Mouse (Mus musculus): ENCODE data around the gene Usp21. TPM values are rescaled to one million over a fixed set of nuclear protein-coding genes. Genes with fewer than 3 reads are reported as not detected.

The Usp21 gene
- 10.9 TPM for polyA plus RNA-seq (2014; fragmentation: Illumina TruSeq; extraction: RNeasy Lipid Tissue Mini Kit (QIAGEN cat#74804); ENCODE audit: low read depth, low replicate concordance)

DNA sequence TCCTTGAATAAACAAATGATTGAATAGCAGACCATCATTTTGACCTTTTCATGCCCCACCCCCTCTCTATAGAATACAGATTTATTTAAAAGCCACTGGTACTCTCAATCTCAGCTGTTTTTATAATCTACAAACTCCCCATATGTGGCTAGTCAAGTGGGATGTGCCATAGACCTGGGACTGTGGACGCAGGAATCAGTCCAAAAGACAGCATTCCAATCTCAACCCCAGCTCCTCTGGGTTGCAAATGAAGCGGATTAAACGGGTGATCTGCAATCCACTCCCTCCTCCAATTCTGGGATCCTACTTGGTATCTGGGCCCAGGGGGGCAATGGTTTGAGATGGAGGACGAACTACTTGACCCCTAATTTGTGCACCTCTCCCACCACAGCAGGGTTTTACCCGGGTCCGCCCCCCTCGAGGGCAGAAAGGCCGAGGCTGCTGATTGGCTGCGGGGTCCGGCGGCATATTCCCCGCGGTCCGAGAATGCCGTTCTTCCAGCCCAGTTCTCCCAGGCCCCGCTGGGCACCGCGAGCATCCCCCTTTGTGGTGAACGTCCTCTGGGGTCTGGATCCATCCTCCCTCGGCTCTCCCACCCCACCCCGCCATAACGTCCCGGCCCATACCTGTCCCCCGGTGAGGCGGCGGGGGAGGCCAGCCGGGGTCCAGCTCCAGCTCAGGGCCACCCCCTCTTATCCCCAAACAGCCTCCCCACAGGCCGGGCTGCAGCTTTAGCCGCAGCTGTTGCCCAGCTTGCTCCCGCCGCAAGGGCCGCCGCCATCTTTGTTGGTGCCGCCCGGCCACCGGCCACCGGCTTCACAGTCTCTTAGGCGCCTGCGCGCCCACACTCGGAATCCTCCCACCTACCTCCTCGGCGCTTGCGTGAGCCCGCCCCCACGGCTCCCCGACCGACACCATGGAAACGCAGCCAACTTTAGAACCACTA, at the start of gene Usp21:
Usp21 (minus strand) TSS at position 856 of the 946 bp plus-strand sequence.

DNA sequence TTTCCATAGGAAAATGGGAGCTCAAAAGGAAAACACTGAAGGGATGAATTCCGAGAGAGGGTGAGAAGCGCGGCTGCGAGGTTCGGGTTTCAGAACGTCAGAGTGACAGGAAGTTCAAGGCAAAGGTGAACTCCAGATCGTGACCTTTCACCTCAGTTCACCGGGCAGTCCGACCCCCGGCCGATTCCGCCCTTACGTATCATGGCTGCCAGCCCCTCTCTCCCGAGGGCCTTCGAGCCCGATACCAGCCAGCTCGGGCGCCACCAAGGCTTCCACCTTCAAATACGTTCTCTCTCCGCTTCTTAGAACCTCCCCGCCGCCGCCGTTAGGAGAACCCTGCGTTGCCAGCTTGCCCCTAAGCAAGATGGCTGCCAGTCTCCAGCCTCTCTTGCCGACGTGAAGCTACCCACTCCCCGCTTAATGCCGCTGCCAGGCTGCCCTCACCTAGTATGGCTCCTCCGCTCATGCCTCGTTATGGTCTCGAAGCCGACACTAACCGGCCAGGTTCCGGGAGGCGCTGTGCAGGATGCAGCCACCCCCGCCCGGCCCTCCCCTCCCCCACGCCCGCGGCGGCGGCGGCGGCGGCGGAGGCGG, 41.1 kb upstream of the Usp21 start, which contains the start of gene Dedd:
Dedd (plus strand) TSS at position 307 of the 594 bp plus-strand sequence.

DNA sequence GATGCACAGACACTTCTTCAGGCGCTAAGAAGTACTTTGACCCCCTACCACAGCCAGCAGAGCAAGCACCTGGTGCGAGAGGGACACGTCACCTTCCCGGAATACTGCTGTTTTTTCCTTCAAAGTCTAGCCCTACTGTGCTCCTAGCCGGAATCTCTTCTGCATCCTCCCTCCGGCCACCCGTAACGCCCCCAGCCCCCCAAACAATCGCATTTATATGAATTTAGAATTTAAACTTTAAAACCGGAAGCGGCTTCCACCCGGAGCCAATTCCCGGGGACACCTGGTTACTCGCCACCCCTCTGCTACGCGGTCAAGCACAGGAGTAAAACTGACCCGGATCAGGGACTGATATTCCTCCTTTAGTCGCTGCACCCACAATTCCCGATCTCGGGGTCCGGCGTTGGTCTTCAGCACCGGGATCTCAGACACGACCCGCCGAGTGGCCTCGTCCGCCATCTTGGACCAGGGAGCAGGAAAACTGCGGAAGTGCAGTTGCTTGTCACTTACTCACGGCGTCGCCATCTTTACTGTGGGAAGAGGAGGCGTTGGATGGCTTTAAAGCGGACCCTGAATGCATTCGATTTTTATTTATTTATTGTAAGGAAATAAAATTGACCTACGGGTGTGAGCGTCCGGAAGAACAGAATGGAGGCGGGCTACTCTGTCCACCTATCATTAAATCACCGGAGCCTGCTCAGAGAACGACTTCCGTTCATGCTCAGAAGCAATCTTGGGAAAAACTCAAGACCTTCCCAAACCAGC, 6.7 kb upstream of the Usp21 start, which contains the start of gene Ufc1:
Ufc1 (minus strand) TSS at position 727 of the 765 bp plus-strand sequence.

DNA sequence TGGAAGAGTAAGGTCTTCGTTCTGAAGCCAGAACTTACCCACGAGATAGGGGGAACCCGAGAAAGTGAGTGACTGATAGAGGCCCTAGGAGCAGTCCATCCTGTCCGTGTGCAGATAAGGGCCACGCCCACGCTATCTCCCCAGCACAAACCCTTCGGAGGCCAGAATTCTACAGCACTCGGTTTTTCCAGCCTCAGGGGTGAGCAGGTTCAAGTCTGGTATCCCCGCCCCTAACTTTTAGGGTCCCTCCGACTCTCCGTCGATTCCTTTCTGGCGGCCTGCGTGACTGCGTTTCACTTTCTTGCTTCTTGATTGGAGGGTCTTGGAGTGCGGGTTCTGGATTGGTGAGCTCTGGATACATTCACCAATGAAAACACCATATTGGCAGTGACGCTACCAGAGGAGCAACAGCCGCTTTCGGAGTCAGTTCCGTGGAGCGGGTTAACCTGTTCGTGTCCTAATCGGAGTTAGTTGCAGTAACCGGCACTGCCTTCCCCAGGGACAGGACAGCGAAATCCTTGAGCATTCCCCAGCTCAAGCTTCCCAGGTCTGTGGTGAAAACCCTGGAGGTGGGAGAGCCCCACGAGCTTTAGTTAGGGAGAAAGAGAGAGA, 6.8 kb downstream of the Usp21 start, which contains the start of gene Ppox:
Ppox (minus strand) TSS at position 271 of the 612 bp plus-strand sequence.

DNA sequence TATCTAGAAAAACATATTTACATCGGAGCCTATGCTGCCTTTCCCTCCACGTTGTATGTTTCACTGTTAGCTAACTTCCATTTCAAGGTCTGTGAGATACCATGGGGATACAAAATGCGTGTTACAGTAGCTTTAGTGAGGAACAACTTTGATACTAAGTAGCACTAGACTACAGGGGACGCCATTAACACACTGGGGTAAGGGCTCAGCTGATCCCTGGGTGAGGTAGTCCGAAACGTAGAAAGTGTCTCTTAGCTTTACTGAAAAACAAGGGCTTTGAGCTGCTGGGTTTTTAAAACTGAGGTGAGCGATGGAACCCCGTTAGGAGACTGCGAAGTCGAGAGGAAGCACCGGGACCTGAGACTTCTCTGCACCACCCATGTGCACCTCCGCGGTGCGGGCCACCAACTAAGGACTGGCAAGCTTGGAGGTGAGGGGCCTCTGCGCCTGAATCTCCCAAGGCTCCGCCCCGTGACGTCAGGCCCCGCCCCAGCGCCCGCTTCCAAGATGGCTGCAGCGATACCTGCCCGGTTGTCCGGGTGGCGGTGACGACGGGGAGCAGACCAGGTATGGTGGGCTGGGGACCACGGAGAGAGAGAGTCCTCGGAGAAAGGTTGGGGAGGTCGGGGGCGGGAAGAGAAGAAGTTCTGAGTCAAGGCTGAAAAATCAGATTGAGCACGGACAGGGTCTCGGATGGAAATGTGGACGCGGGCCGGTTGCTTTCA, 17.8 kb downstream of the Usp21 start, which contains the start of gene B4galt3:
B4galt3 (plus strand) TSS at position 481 of the 725 bp plus-strand sequence.

DNA sequence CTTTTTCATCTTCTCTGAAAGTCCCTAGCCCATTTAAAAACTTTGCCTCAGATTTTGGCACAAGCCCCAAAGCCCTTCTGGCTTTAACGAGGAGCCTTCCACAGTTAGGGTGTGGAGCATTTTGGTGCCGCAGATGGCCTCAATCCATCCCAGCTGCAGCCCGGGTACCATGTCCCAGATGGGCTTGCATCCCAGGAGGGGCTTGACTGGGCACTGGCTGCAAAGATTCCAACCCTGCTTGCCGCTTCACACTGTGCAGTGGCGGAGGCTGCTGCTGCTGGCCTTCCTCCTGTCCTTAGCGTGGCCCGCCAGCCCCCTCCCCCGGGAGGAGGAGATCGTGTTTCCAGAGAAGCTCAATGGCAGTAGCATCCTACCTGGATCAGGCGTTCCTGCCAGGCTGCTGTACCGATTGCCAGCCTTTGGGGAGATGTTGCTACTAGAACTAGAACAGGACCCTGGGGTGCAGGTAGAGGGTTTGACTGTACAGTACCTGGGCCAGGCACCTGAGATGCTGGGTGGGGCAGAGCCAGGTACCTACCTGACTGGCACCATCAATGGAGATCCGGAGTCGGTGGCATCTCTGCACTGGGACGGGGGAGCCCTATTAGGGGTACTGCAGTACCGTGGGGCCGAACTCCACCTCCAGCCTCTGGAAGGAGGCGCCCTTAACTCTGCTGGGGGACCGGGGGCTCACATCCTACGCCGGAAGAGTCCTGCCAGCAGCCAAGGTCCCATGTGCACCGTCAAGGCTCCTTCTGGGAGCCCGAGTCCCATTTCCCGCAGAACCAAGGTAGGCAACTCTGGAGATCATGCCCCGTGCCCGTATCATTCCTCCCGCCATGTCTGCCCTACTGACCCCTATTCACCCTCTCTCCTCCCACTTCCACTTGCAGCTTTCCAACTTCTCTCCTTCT, 36.9 kb downstream of the Usp21 start, which contains the start of gene Ndufs2:
Ndufs2 (minus strand) TSS at position 709 of the 914 bp plus-strand sequence.

DNA sequence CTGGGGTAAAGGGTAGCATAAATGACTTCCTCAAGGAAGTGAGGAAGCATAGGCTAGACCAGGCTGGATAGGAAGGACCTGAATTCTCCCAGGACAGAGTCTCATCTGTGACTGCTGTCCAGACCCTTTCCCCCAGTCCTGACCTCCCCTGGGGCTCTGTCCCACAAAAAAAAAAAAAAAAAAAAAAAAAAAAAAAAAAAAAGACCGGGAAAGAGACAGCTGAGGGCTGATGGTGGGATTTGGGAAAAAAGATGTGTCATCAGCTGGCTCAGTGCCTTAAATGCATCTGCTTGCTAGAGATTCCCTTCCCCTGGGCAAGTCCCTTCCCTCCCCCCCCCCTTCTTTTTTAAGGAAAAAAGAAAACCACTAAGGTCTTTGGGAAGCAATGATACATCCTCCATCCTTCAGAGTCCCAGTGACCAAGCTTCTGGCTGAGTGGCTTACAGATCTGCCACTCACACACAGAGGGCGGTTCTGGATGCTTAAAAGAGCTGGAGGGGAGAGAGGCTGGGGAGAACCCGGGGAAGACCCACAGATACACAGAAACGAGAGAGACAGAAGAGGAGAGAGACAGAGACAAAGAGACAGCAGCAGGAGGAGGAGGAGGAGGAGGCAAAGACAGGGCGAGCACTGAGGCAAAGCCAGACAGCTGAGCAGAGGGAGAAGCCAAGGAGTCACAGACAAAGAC, 37.7 kb downstream of the Usp21 start, which contains the start of gene Adamts4:
Adamts4 (plus strand) TSS at position 509 of the 688 bp plus-strand sequence.

DNA sequence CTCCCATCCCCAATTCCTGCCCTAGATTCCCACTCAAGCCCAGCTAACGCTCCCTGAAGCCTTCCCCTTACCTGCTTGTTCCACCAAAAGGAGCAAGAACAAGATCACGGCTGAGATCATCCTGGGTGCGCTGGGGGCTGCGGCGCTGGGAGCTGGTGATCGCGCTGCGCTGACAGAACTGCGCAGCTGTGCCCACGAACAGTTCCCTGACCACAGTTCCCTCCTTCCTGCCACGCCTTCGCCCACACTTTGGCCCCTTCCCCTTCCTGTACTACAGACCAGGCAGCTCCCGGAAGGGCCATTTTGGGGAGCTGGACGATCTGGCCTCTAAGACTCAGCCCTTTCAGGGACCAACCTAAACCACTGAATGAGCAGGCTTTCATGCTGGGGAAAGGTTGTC, 53.7 kb downstream of the Usp21 start, which contains the start of gene Fcer1g:
Fcer1g (minus strand) TSS at position 240 of the 400 bp plus-strand sequence.

Other genes starting within 250 kb of the Usp21 start
- 5.2 TPM for gene Fcgr3, start 223.1 kb downstream of the Usp21 start, polyA plus RNA-seq (2014; fragmentation: Illumina TruSeq; extraction: RNeasy Lipid Tissue Mini Kit (QIAGEN cat#74804); ENCODE audit: low read depth, low replicate concordance)
- 1.9 TPM for gene Cfap126, start 174.1 kb downstream of the Usp21 start, polyA plus RNA-seq (2014; fragmentation: Illumina TruSeq; extraction: RNeasy Lipid Tissue Mini Kit (QIAGEN cat#74804); ENCODE audit: low read depth, low replicate concordance)
- 115 TPM for gene Sdhc, start 137.4 kb downstream of the Usp21 start, polyA plus RNA-seq (2014; fragmentation: Illumina TruSeq; extraction: RNeasy Lipid Tissue Mini Kit (QIAGEN cat#74804); ENCODE audit: low read depth, low replicate concordance)
- not detected for gene Mpz, start 137.3 kb downstream of the Usp21 start, polyA plus RNA-seq (2014; fragmentation: Illumina TruSeq; extraction: RNeasy Lipid Tissue Mini Kit (QIAGEN cat#74804); ENCODE audit: low read depth, low replicate concordance)
- 14.7 TPM for gene Pcp4l1, start 91.7 kb downstream of the Usp21 start, polyA plus RNA-seq (2014; fragmentation: Illumina TruSeq; extraction: RNeasy Lipid Tissue Mini Kit (QIAGEN cat#74804); ENCODE audit: low read depth, low replicate concordance)
- gene Nr1i3, start 74.0 kb downstream of the Usp21 start, polyA plus RNA-seq (2014; fragmentation: Illumina TruSeq; extraction: RNeasy Lipid Tissue Mini Kit (QIAGEN cat#74804); ENCODE audit: low read depth, low replicate concordance): 117 TPM
- gene Tomm40l, start 65.5 kb downstream of the Usp21 start, polyA plus RNA-seq (2014; fragmentation: Illumina TruSeq; extraction: RNeasy Lipid Tissue Mini Kit (QIAGEN cat#74804); ENCODE audit: low read depth, low replicate concordance): 1.2 TPM
- gene Apoa2, start 62.9 kb downstream of the Usp21 start, polyA plus RNA-seq (2014; fragmentation: Illumina TruSeq; extraction: RNeasy Lipid Tissue Mini Kit (QIAGEN cat#74804); ENCODE audit: low read depth, low replicate concordance): 7,804 TPM
- gene Fcer1g, start 53.6 kb downstream of the Usp21 start, polyA plus RNA-seq (2014; fragmentation: Illumina TruSeq; extraction: RNeasy Lipid Tissue Mini Kit (QIAGEN cat#74804); ENCODE audit: low read depth, low replicate concordance): 20.2 TPM
- not detected for gene Adamts4, start 37.6 kb downstream of the Usp21 start, polyA plus RNA-seq (2014; fragmentation: Illumina TruSeq; extraction: RNeasy Lipid Tissue Mini Kit (QIAGEN cat#74804); ENCODE audit: low read depth, low replicate concordance)
- gene Ndufs2, start 36.6 kb downstream of the Usp21 start, polyA plus RNA-seq (2014; fragmentation: Illumina TruSeq; extraction: RNeasy Lipid Tissue Mini Kit (QIAGEN cat#74804); ENCODE audit: low read depth, low replicate concordance): 74.6 TPM
- gene B4galt3, start 17.7 kb downstream of the Usp21 start, polyA plus RNA-seq (2014; fragmentation: Illumina TruSeq; extraction: RNeasy Lipid Tissue Mini Kit (QIAGEN cat#74804); ENCODE audit: low read depth, low replicate concordance): 3.7 TPM
- gene Ppox, start 6.8 kb downstream of the Usp21 start, polyA plus RNA-seq (2014; fragmentation: Illumina TruSeq; extraction: RNeasy Lipid Tissue Mini Kit (QIAGEN cat#74804); ENCODE audit: low read depth, low replicate concordance): 6.1 TPM
- 85.2 TPM for gene Ufc1, start 7.0 kb upstream of the Usp21 start, polyA plus RNA-seq (2014; fragmentation: Illumina TruSeq; extraction: RNeasy Lipid Tissue Mini Kit (QIAGEN cat#74804); ENCODE audit: low read depth, low replicate concordance)
- gene Dedd, start 41.2 kb upstream of the Usp21 start, polyA plus RNA-seq (2014; fragmentation: Illumina TruSeq; extraction: RNeasy Lipid Tissue Mini Kit (QIAGEN cat#74804); ENCODE audit: low read depth, low replicate concordance): 7.6 TPM
- 61.0 TPM for gene Nit1, start 57.7 kb upstream of the Usp21 start, polyA plus RNA-seq (2014; fragmentation: Illumina TruSeq; extraction: RNeasy Lipid Tissue Mini Kit (QIAGEN cat#74804); ENCODE audit: low read depth, low replicate concordance)
- 29.2 TPM for gene Pfdn2, start 57.7 kb upstream of the Usp21 start, polyA plus RNA-seq (2014; fragmentation: Illumina TruSeq; extraction: RNeasy Lipid Tissue Mini Kit (QIAGEN cat#74804); ENCODE audit: low read depth, low replicate concordance)
- not detected for gene Klhdc9, start 72.8 kb upstream of the Usp21 start, polyA plus RNA-seq (2014; fragmentation: Illumina TruSeq; extraction: RNeasy Lipid Tissue Mini Kit (QIAGEN cat#74804); ENCODE audit: low read depth, low replicate concordance)
- gene Nectin4, start 82.1 kb upstream of the Usp21 start, polyA plus RNA-seq (2014; fragmentation: Illumina TruSeq; extraction: RNeasy Lipid Tissue Mini Kit (QIAGEN cat#74804); ENCODE audit: low read depth, low replicate concordance): not detected
- gene Arhgap30, start 101.0 kb upstream of the Usp21 start, polyA plus RNA-seq (2014; fragmentation: Illumina TruSeq; extraction: RNeasy Lipid Tissue Mini Kit (QIAGEN cat#74804); ENCODE audit: low read depth, low replicate concordance): 1.6 TPM
- 2.3 TPM for gene Usf1, start 123.3 kb upstream of the Usp21 start, polyA plus RNA-seq (2014; fragmentation: Illumina TruSeq; extraction: RNeasy Lipid Tissue Mini Kit (QIAGEN cat#74804); ENCODE audit: low read depth, low replicate concordance)
- gene Tstd1, start 130.9 kb upstream of the Usp21 start, polyA plus RNA-seq (2014; fragmentation: Illumina TruSeq; extraction: RNeasy Lipid Tissue Mini Kit (QIAGEN cat#74804); ENCODE audit: low read depth, low replicate concordance): 10.0 TPM
- gene F11r, start 149.5 kb upstream of the Usp21 start, polyA plus RNA-seq (2014; fragmentation: Illumina TruSeq; extraction: RNeasy Lipid Tissue Mini Kit (QIAGEN cat#74804); ENCODE audit: low read depth, low replicate concordance): 33.1 TPM
- 1.1 TPM for gene Alyref2, start 215.5 kb upstream of the Usp21 start, polyA plus RNA-seq (2014; fragmentation: Illumina TruSeq; extraction: RNeasy Lipid Tissue Mini Kit (QIAGEN cat#74804); ENCODE audit: low read depth, low replicate concordance)
- gene Itln1, start 247.3 kb upstream of the Usp21 start, polyA plus RNA-seq (2014; fragmentation: Illumina TruSeq; extraction: RNeasy Lipid Tissue Mini Kit (QIAGEN cat#74804); ENCODE audit: low read depth, low replicate concordance): not detected

All from liver, adult 10 weeks (tissue).